Mouse (Mus musculus) megakaryocyte, embryonic 14.5 days (primary cell): ENCODE data around the gene Atxn10.

Source experiments
- FLI1 ChIP-seq: IDR thresholded peaks from 2 replicates; pipeline ENCODE4 v1.6.1; 2012; ENCODE audit warnings: low read length, inconsistent platforms, mixed read lengths
- GATA1 ChIP-seq: IDR thresholded peaks from 3 replicates; pipeline ENCODE4 v1.6.1; 2012; ENCODE audit warnings: mixed read lengths, low read length, inconsistent platforms, borderline replicate concordance

GRCm38 (mm10) chr15:85466456-85467067, 130.5 kb downstream of the Atxn10 start:
- TF ChIP-seq GATA1 (no peak), FLI1 (no peak)
